Mouse (Mus musculus) liver, embryonic 11.5 days (tissue): ENCODE results near the gene Gm20696. TPM values are rescaled to one million over a fixed set of nuclear protein-coding genes. Genes with fewer than 3 reads are reported as not detected.

Source experiments
- ATAC-seq: fragments of 200-750 bp; cut with Nextera tagmentation; replicated peaks from 2 replicates; pipeline ENCODE4 v1.8.0; 2017; ENCODE audit warnings: moderate number of reproducible peaks, mild to moderate bottlenecking, moderate TSS enrichment, moderate library complexity; ENCODE audit not compliant: low FRiP score
- DNase-seq: peaks from one replicate; pipeline ENCODE4 v3.0.0-alpha.2; 2017; ENCODE audit warnings: low spot score
- H3K27ac ChIP-seq: fragments of 300-500 bp; sonication (generic); 2 replicates; pipeline ENCODE4 v1.5.1; 2014; ENCODE audit warnings: mild to moderate bottlenecking, low read depth, low read length, control low read depth
- H3K27me3 ChIP-seq: fragments of 300-500 bp; sonication (generic); replicated peaks from 2 replicates; pipeline ENCODE4 v1.6.1; 2014; ENCODE audit warnings: low read length, mixed read lengths; ENCODE audit not compliant: control insufficient read depth, insufficient read depth
- H3K36me3 ChIP-seq: fragments of 300-500 bp; sonication (generic); 2 replicates; pipeline ENCODE4 v1.6.1; 2014; ENCODE audit warnings: mild to moderate bottlenecking, low read length, moderate library complexity, mixed read lengths; ENCODE audit not compliant: control insufficient read depth, insufficient read depth
- H3K4me1 ChIP-seq: fragments of 300-500 bp; sonication (generic); replicated peaks from 2 replicates; pipeline ENCODE4 v1.6.1; 2014; ENCODE audit warnings: low read length, mixed read lengths; ENCODE audit not compliant: control insufficient read depth, insufficient read depth
- H3K4me2 ChIP-seq: fragments of 300-500 bp; sonication (generic); 2 replicates; pipeline ENCODE4 v1.6.1; 2014; ENCODE audit warnings: mild to moderate bottlenecking, control low read depth, moderate library complexity
- H3K4me3 ChIP-seq: fragments of 300-500 bp; sonication (generic); 2 replicates; pipeline ENCODE4 v1.5.1; 2014; ENCODE audit warnings: low read depth, low read length, control low read depth
- H3K9ac ChIP-seq: fragments of 300-500 bp; sonication (generic); 2 replicates; pipeline ENCODE4 v1.6.1; 2014; ENCODE audit warnings: low read depth, low read length, control low read depth
- H3K9me3 ChIP-seq: fragments of 300-500 bp; sonication (generic); 2 replicates; pipeline ENCODE4 v1.6.1; 2016; ENCODE audit warnings: low read length, inconsistent platforms, mixed read lengths; ENCODE audit not compliant: control insufficient read depth
- WGBS: fragments of 180-500 bp; shearing (Covaris S2); extraction: QIAGEN DNeasy Blood & Tissue Kit; methylation state at CpG from one replicate; pipeline ENCODE4 v1.1.7; 2014; 5-methylcytosine and 5-hydroxymethylcytosine counted together
- polyA plus RNA-seq: library from polyadenylated mRNA; unstranded; fragments of >200 nt; fragmentation: Nextera tagmentation; extraction: Ambion mirVana; gene quantifications from 2 replicates; pipeline ENCODE4 v1.2.1, GENCODE M21; 2014

The Gm20696 gene
- polyA plus RNA-seq, 1 experiment from 2014 or later, result 2.4 TPM

DNA sequence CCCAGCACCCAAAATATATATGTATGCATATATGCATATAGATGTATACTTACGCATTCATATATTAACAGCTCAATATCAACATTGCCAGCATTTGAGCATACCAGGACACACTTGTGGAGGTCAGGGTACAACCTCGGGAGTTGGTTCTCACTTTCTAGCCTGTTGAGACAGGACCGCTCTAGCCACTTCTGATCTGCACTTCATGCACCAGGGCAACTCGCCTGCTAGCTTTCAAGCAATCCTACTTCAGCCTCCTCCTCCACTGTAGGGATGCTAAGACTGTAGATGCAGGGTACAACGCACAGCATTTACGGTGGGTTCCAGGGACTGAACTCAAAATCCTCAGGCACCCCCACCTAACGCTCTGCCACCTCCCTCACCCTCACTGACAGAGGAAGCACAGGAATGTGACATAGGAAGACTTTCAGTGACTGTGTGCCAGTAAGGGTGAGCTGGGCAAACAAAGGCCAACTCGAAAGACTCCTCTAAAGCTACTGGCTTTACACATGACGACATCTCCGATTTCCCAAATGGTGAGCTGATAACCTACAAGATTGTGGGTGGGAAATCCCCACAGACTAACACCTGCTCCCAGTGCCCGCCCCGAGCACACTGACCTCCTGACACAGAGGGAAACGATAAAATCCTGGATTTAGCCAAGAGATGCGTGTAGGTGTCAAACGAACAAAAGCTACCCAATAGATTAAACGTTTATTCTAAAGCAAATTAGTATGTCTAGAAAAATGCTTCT lies 237.0 kb downstream of the Gm20696 start:
- H3K9ac ChIP-seq, result no peak overlapping the region
- H3K4me1 ChIP-seq, result no peaks in the 10 kb centered on the region
- ATAC-seq (no peak), DNase-seq (no peak)
- no peaks in the 10 kb centered on the region for H3K27me3 ChIP-seq
- H3K4me3 ChIP-seq, result no peak overlapping the region
- H3K27ac ChIP-seq, result no peak overlapping the region
- no peak overlapping the region for H3K4me2 ChIP-seq
- 82% methylated on average over 16 of the region's 16 CpGs for WGBS
- no peaks in the 10 kb centered on the region for H3K9me3 ChIP-seq
- H3K36me3 ChIP-seq, result no peaks in the 10 kb centered on the region

DNA sequence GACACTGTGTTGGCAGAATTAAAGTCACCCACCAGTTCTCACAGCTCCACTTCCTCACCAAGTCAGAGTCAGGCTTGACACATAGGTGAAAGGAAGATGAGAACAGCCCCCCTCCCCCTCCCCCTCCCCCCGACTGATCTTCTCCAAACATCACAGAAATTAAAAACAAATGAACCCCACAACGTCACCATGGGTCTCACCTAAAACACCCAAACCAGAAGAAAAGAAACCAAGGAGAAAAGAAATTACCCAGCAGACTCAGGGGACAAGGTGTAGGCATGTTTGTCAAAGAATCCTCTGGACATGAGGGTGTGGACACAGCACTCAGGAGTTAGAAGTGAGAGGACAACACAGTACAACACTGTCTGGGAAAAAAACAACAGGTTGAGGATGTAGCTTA lies 237.6 kb downstream of the Gm20696 start:
- DNase-seq, result no peak
- no peak overlapping the region for H3K4me3 ChIP-seq
- H3K4me1 ChIP-seq, result no peaks in the 10 kb centered on the region

DNA sequence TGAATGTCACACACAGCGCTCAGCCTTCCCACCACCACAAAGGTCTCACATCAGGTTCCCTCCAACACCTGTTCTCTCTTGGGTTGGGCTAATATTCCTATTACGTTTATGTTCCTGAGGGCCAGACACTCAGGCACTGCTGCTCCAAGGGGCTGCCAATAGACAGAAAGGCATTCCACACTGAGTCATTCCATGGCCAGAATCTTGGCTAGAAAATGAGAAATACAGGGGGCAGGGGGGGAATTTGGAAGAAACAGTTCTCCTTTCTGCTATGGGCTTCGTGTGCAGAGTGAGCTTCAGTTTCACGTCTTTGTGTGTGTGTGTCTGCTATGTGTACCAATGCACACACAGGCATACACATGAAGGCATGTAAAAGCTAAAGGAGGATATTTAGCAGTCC lies 239.3 kb downstream of the Gm20696 start:
- no peak overlapping the region for H3K9ac ChIP-seq
- no peak for ATAC-seq
- no peak overlapping the region for H3K27ac ChIP-seq
- H3K27me3 ChIP-seq, result no peaks in the 10 kb centered on the region
- H3K4me2 ChIP-seq, result no peak overlapping the region
- 83% methylated on average over 4 of the region's 4 CpGs for WGBS
- H3K4me1 ChIP-seq, result no peaks in the 10 kb centered on the region
- no peak overlapping the region for H3K4me3 ChIP-seq
- no peak for DNase-seq
- H3K36me3 ChIP-seq, result no peaks in the 10 kb centered on the region
- no peaks in the 10 kb centered on the region for H3K9me3 ChIP-seq

More for the DNA sequence above, 237.6 kb downstream of the Gm20696 start:
- H3K9me3 ChIP-seq, result no peaks in the 10 kb centered on the region
- ATAC-seq, result no peak
- WGBS, result 61% methylated on average over 2 of the region's 2 CpGs
- H3K4me2 ChIP-seq, result no peak overlapping the region
- H3K36me3 ChIP-seq, result no peaks in the 10 kb centered on the region
- H3K9ac ChIP-seq, result no peak overlapping the region
- H3K27me3 ChIP-seq, result no peaks in the 10 kb centered on the region
- no peak overlapping the region for H3K27ac ChIP-seq

DNA sequence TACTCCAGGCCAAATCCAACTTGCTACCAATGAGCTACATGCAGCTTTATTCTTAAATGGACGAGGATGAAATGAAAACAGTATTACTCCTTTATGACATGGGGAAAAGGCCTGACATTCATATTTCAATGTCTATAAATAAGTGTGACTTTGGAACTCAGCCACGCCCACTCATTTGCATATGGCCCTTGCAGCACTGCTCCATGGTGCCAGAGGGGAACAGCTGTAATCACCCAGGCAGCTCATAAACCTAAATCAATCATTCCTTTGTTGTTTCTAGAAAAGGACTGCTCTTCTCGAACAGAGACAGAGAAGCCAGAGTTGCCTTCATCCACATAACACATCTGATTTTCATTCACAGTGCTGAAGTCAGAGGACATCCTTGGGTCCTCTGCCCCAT lies 241.6 kb downstream of the Gm20696 start:
- H3K9ac ChIP-seq, result no peak overlapping the region
- H3K4me2 ChIP-seq, result no peak overlapping the region
- DNase-seq (no peak), ATAC-seq (no peak)
- H3K36me3 ChIP-seq, result no peaks in the 10 kb centered on the region
- no peaks in the 10 kb centered on the region for H3K4me1 ChIP-seq
- no peak overlapping the region for H3K27ac ChIP-seq
- WGBS, result 66% methylated on average over 3 of the region's 3 CpGs
- H3K9me3 ChIP-seq, result no peaks in the 10 kb centered on the region
- no peak overlapping the region for H3K4me3 ChIP-seq
- no peaks in the 10 kb centered on the region for H3K27me3 ChIP-seq

DNA sequence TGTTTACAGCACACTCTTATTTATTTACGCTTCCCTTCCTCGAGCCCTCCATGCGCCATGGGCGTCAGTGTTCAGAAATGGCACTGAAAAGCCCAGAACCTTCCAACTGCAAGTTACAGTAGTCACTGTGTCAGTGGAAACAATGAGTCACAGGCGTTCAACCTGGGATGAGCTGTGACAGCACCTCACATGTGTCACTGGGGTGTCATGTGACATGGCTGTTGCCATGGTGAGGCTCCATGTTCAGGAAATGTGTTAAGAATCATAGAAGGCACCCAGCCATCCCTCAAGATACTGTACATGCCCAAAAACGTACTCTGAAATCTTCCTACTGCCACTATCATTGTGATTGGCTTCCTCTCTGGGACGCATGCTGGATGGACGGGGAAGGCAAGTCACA lies 245.9 kb downstream of the Gm20696 start:
- DNase-seq (no peak), ATAC-seq (no peak)
- 80% methylated on average over 8 of the region's 8 CpGs for WGBS
- Histone ChIP-seq H3K4me3 (no peak overlapping the region), H3K4me2 (no peak overlapping the region), H3K27ac (no peak overlapping the region), H3K4me1 (no peaks in the 10 kb centered on the region), H3K27me3 (no peaks in the 10 kb centered on the region), H3K36me3 (no peaks in the 10 kb centered on the region), H3K9ac (no peak overlapping the region), H3K9me3 (no peaks in the 10 kb centered on the region)

DNA sequence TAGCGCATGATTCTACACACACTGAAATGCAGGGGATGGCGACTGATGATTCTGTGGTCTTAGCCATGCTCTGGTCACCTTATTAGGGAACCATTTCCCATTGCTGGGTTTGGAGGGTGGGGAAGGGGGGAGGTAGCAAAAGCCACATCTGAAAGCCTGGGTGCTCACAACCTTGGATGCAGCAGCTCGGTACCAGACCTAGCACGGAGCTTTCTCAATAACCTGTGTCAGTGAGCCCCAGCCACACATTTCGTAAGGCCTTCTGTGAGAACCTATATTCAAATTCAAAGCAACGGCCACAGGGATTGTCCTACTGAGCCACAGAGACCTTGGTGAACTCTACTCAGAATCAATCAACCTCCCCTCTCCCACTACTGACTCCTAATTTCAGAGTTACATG lies 254.0 kb downstream of the Gm20696 start:
- H3K27ac ChIP-seq, result no peak overlapping the region
- no peak overlapping the region for H3K4me3 ChIP-seq
- H3K27me3 ChIP-seq, result no peaks in the 10 kb centered on the region
- DNase-seq (no peak), ATAC-seq (no peak)
- H3K4me2 ChIP-seq, result no peak overlapping the region
- H3K9ac ChIP-seq, result no peak overlapping the region
- WGBS, result 90% methylated on average over 6 of the region's 6 CpGs
- H3K9me3 ChIP-seq, result no peaks in the 10 kb centered on the region
- no peaks in the 10 kb centered on the region; the same call in 1 of the 2 replicates for H3K4me1 ChIP-seq
- H3K36me3 ChIP-seq, result no peaks in the 10 kb centered on the region

DNA sequence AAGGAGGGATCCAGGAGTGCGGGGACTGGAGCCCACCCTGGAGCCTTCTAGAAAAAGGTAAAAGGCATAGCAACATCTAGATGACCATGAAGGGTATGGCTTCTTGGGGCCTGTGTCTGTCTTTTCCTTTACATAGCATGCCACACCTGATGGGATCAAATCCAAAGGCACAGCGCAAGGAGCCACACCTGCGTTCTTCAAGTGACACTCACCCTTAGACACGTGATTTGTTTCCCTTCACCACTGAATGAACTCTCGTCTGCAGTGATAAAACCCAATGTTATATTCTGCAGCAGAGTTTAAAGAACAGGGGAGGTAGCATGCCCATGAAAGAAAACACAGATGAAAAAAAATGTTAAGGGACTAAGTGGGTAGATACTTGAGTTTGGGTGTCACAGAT lies 257.0 kb downstream of the Gm20696 start:
- 86% methylated on average over 5 of the region's 5 CpGs for WGBS
- Histone ChIP-seq H3K27me3 (no peaks in the 10 kb centered on the region), H3K9ac (no peak overlapping the region), H3K4me2 (no peak overlapping the region), H3K27ac (no peak overlapping the region), H3K4me3 (no peak overlapping the region), H3K4me1 (no peaks in the 10 kb centered on the region; the same call in 1 of the 2 replicates), H3K36me3 (no peaks in the 10 kb centered on the region), H3K9me3 (no peaks in the 10 kb centered on the region)
- no peak for DNase-seq
- no peak for ATAC-seq

DNA sequence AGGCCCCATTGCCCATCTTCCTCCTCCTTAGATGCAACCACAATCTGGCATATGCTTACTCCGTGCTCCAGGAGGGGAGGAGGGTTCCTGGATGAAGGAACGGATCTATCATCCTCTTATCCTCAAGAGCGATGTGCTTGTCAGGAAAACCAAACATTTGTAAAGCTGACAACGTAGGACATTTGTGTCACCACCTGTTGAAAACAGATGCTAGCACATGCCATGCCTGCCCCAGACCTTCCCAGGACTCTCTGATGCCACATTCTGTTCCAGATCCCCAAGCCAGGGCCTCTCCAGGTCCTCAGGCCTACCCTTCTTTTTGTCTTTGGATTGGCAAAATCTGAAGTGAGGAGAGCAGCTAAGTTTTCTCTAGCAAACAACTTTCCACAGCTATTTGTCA lies 257.7 kb downstream of the Gm20696 start:
- no peak for ATAC-seq
- Histone ChIP-seq H3K9me3 (no peaks in the 10 kb centered on the region), H3K27me3 (no peaks in the 10 kb centered on the region), H3K4me3 (no peak overlapping the region), H3K36me3 (no peaks in the 10 kb centered on the region), H3K9ac (no peak overlapping the region), H3K4me2 (no peak overlapping the region), H3K4me1 (no peaks in the 10 kb centered on the region; the same call in 1 of the 2 replicates), H3K27ac (no peak overlapping the region)
- no peak for DNase-seq
- WGBS, result 69% methylated on average over 4 of the region's 4 CpGs

DNA sequence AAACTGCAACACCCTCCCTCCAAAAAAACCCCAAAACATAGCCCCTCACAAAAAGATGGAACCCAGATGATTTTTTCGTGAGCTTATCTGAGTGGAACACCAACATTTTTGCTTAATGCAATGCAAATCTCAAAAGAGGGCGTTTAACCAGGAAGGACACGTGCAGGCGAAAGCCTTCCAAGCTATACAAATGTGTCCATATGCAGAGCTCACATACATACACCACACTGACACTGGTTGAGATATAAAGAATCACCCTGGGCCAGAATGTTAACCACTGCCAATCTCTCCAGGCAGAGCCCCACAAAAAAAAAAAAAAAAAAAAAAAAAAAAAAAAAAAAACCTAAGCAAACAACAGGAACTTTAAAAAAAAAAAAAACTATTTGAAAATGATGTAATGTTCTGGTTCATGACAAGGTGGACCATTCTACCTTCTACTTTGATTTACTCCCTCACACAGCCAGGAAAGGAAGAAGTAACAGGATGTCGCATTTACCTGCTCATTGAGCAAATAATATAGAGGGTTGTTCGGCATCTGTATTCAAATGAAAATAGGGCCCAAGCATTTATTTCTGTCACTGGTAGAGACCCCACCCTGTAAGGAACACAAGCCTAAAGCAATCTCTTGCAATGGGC lies 262.7 kb downstream of the Gm20696 start:
- 76% methylated on average over 6 of the region's 6 CpGs for WGBS
- Histone ChIP-seq H3K9me3 (no peaks in the 10 kb centered on the region), H3K27ac (no peak overlapping the region), H3K4me3 (no peak overlapping the region), H3K27me3 (no peaks in the 10 kb centered on the region), H3K4me1 (peaks cover 3% of the 10 kb centered on the region; the same call in 1 of the 2 replicates), H3K4me2 (no peak overlapping the region), H3K36me3 (no peaks in the 10 kb centered on the region), H3K9ac (no peak overlapping the region)
- DNase-seq, result no peak
- ATAC-seq, result no peak
